Mouse (Mus musculus) ES-E14 (cell line): ENCODE results near the gene 1600002K03Rik.

ENCODE experiments used
- CHD2 ChIP-seq: IDR thresholded peaks from 2 replicates; pipeline ENCODE4 v1.6.1; 2014; ENCODE audit warnings: mild to moderate bottlenecking, low read depth, low read length, inconsistent platforms
- HCFC1 ChIP-seq: IDR thresholded peaks from 2 replicates; pipeline ENCODE4 v1.6.1; 2012; ENCODE audit warnings: low read length, inconsistent platforms, borderline replicate concordance; ENCODE audit not compliant: insufficient read depth
- MAFK ChIP-seq: IDR thresholded peaks from 2 replicates; pipeline ENCODE4 v1.6.1; 2014; ENCODE audit warnings: mild to moderate bottlenecking, low read depth, low read length, inconsistent platforms; ENCODE audit not compliant: insufficient read depth
- ZC3H11A ChIP-seq: IDR thresholded peaks from 2 replicates; pipeline ENCODE4 v1.6.1; 2012; ENCODE audit warnings: low read depth, mild to moderate bottlenecking, inconsistent platforms, low read length, borderline replicate concordance
- ZNF384 ChIP-seq: IDR thresholded peaks from 2 replicates; pipeline ENCODE4 v1.6.1; 2012; ENCODE audit warnings: low read depth, low read length, inconsistent platforms

DNA sequence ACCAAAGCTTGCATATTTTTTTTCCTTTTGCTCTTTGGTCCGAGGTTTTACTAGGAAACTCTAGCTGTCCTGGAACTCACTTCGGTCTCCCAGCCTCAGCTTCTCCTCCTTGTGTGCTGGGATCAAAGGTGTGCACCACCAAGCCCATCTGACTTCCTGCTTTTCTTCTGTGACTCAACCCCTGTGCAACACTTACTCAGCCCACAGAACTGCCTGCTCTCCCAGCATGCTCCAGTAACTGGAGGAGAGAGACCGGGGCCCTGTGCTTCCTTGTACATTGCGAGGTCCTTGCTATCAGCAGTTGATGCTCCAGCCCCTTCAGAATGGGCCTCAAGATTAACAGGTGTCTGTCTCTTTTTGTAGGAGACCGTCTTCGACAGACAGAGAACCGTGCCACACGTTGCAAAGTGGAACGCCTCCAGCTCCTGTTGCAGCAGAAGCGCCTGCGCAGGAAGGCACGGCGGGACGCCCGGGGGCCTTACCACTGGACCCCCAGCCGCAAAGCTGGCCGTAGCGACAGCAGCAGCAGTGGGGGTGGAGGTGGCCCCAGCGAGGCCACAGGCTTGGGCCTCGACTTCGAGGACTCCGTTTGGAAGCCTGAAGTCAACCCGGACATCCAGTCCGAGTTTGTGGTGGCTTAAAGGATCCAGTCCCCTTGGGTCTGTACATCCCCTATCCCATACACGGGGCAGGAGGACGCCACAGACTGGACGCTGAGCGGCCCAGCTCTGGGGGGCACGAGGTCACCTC, 16.6 kb upstream of the 1600002K03Rik start:
- no peak for TF ChIP-seq HCFC1
- TF ChIP-seq ZNF384, result no peak
- no peak for TF ChIP-seq CHD2
- TF ChIP-seq MAFK, result no peak
- no peak for TF ChIP-seq ZC3H11A
